Mouse (Mus musculus): ENCODE results near the gene Mllt3. TPM values are rescaled to one million over a fixed set of nuclear protein-coding genes. Genes with fewer than 3 reads are reported as not detected.

Mllt3 gene
- polyA plus RNA-seq, 1 experiment = 4.0 TPM

- peaks cover 18% of the 10 kb centered on the region for H3K4me1 ChIP-seq
- no peak for TF ChIP-seq GATA1 (IDR thresholded peaks at IDR 0.05; ENCODE audit: borderline replicate concordance, low read length)
- no peak for TF ChIP-seq FLI1 (IDR thresholded peaks at IDR 0.05; ENCODE audit: low read length)
- H3K36me3 ChIP-seq (replicated peaks; ENCODE audit: low read length) = no peaks in the 10 kb centered on the region
- no peaks in the 10 kb centered on the region for H3K9me3 ChIP-seq
- H3K27me3 ChIP-seq (replicated peaks) = no peaks in the 10 kb centered on the region
- H3K4me3 ChIP-seq (replicated peaks) = no peak overlapping the region
Observed at GRCm38 (mm10) chr4:87955132-87955531, 78.0 kb downstream of the Mllt3 start.

DNA sequence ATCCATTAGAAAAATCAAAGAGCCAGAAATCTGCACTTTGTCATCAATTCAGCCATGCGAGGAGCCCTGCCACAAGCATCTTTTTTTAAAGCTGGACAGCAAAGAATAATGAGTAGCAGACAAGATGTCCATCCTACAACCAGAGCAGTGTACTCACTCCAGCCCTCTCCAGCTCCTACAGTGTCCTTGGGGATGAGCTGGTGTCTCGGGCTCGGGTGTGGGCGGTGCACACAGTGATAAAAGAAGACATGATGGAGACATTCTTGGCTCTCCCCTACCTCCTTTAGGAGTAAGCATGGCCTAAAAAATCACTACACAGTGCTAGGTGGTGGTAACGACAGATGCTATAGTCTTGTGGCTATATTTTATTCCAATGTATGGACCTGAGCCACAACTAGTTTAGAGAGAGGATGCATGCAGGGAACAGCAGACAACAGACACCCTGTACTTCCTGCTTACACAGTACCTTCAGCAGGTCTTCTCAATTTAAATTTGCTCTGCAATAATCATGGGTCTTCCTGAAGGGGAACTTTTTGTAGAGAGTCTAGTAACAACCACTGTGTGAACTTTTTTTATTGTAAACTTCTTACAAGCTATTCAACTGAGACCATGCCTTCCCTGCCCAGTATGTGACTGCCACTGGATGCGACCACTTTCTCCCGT lies 78.6 kb downstream of the Mllt3 start:
- Histone ChIP-seq H3K4me1 (peaks cover 18% of the 10 kb centered on the region), H3K27me3 (replicated peaks) (no peaks in the 10 kb centered on the region), H3K36me3 (replicated peaks; ENCODE audit: low read length) (no peaks in the 10 kb centered on the region), H3K4me3 (replicated peaks) (no peak overlapping the region), H3K9me3 (no peaks in the 10 kb centered on the region)
- TF ChIP-seq FLI1 (IDR thresholded peaks at IDR 0.05; ENCODE audit: low read length) (no peak), GATA1 (IDR thresholded peaks at IDR 0.05; ENCODE audit: borderline replicate concordance, low read length) (no peak)

- Histone ChIP-seq H3K27me3 (replicated peaks) (no peaks in the 10 kb centered on the region), H3K4me3 (replicated peaks) (no peak overlapping the region), H3K36me3 (replicated peaks; ENCODE audit: low read length) (no peaks in the 10 kb centered on the region), H3K9me3 (no peaks in the 10 kb centered on the region), H3K4me1 (peaks cover 18% of the 10 kb centered on the region)
- TF ChIP-seq FLI1 (IDR thresholded peaks at IDR 0.05; ENCODE audit: low read length) = no peak
- no peak for TF ChIP-seq GATA1 (IDR thresholded peaks at IDR 0.05; ENCODE audit: borderline replicate concordance, low read length)
Observed at GRCm38 (mm10) chr4:87953736-87954135, 79.4 kb downstream of the Mllt3 start.

GRCm38 (mm10) chr4:87953268-87953667 lies 79.9 kb downstream of the Mllt3 start:
- Histone ChIP-seq H3K4me3 (replicated peaks) (no peak overlapping the region), H3K9me3 (no peaks in the 10 kb centered on the region), H3K36me3 (replicated peaks; ENCODE audit: low read length) (no peaks in the 10 kb centered on the region), H3K27me3 (replicated peaks) (no peaks in the 10 kb centered on the region), H3K4me1 (peaks cover 18% of the 10 kb centered on the region)
- no peak for TF ChIP-seq FLI1 (IDR thresholded peaks at IDR 0.05; ENCODE audit: low read length)

- H3K4me3 ChIP-seq (replicated peaks) = no peak overlapping the region
- no peak for TF ChIP-seq GATA1 (IDR thresholded peaks at IDR 0.05; ENCODE audit: borderline replicate concordance, low read length)
- no peak for TF ChIP-seq FLI1 (IDR thresholded peaks at IDR 0.05; ENCODE audit: low read length)
- H3K36me3 ChIP-seq (replicated peaks; ENCODE audit: low read length) = no peaks in the 10 kb centered on the region
- H3K27me3 ChIP-seq (replicated peaks) = no peaks in the 10 kb centered on the region
- H3K9me3 ChIP-seq = no peaks in the 10 kb centered on the region
- peaks cover 18% of the 10 kb centered on the region for H3K4me1 ChIP-seq
Observed at GRCm38 (mm10) chr4:87949451-87949850, 83.7 kb downstream of the Mllt3 start.

DNA sequence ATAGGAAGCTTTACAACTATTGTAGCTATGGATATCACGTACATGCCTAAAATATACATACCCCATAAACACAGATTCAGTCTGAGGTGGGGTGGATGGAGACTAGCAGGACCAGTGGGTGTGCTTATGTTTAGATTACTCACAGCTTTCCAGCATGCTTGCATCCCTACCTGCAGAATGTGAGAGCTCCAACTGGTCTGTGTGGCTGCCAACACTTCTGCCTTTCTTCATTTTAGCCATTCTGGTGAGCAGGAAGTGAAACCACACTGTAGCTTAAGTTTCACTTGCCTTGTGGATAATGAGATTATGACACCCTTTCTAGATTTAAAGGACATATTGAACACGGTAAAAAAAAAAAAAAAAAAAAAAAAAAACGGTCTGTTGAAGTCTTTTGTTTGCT lies 88.8 kb downstream of the Mllt3 start:
- Histone ChIP-seq H3K27me3 (replicated peaks) (no peaks in the 10 kb centered on the region), H3K4me1 (peaks cover 15% of the 10 kb centered on the region), H3K36me3 (replicated peaks; ENCODE audit: low read length) (no peaks in the 10 kb centered on the region), H3K4me3 (replicated peaks) (peak overlapping the region; percentile 56), H3K9me3 (no peaks in the 10 kb centered on the region)
- TF ChIP-seq FLI1 (IDR thresholded peaks at IDR 0.05; ENCODE audit: low read length) = no peak
- TF ChIP-seq GATA1 (IDR thresholded peaks at IDR 0.05; ENCODE audit: borderline replicate concordance, low read length) = no peak

DNA sequence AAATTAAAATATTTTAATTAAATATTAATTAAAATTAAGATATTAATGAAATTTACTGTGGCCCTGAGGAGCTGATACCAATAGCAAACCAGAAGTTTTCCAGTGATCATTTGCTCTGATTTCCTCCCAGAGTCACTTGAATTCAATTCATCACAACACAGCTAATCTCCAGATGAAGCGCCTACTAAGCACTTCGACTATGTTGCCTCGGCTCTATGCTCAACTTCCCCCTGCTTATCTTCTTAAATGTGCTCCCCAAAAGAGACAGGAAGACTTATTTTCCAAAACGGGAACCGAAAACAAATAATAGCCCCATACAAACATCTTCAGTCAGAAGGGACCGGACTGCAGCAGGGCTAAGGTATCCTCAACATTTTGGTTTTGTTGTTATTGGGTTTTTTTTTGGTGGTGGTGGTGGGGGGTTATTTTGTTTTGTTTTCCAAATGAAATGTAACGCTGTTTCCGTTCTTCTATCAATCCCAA lies 90.2 kb downstream of the Mllt3 start:
- Histone ChIP-seq H3K36me3 (replicated peaks; ENCODE audit: low read length) (no peaks in the 10 kb centered on the region), H3K4me3 (replicated peaks) (no peak overlapping the region), H3K4me1 (peaks cover 16% of the 10 kb centered on the region), H3K27me3 (replicated peaks) (no peaks in the 10 kb centered on the region), H3K9me3 (no peaks in the 10 kb centered on the region)
- TF ChIP-seq GATA1 (IDR thresholded peaks at IDR 0.05; ENCODE audit: borderline replicate concordance, low read length) = no peak
- no peak for TF ChIP-seq FLI1 (IDR thresholded peaks at IDR 0.05; ENCODE audit: low read length)

GRCm38 (mm10) chr4:87939474-87940154 lies 93.5 kb downstream of the Mllt3 start:
- Histone ChIP-seq H3K4me1 (peaks cover 14% of the 10 kb centered on the region), H3K36me3 (replicated peaks; ENCODE audit: low read length) (no peaks in the 10 kb centered on the region), H3K9me3 (no peaks in the 10 kb centered on the region), H3K4me3 (replicated peaks) (no peak overlapping the region), H3K27me3 (replicated peaks) (no peaks in the 10 kb centered on the region)
- no peak for TF ChIP-seq GATA1 (IDR thresholded peaks at IDR 0.05; ENCODE audit: borderline replicate concordance, low read length)
- no peak for TF ChIP-seq FLI1 (IDR thresholded peaks at IDR 0.05; ENCODE audit: low read length)

DNA sequence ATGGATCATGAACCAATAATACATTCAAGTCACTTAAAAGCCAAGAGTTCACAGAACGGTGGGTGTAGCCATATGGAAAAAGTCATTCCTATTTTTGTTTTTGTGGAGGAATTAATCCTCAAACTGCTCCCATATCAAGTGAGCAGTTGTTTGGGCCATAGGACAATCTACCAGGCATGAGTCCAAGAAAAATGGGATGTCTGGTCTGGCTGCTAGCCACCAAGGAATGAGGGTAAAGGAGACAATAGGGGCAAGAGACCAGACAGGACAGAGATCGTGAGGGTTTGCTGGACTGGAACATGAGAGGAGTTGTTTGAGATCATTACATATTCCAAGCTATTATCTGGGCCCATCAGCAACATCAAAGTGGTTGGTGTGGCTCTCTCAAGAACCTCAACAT lies 96.8 kb downstream of the Mllt3 start:
- no peak for TF ChIP-seq GATA1 (IDR thresholded peaks at IDR 0.05; ENCODE audit: borderline replicate concordance, low read length)
- no peak for TF ChIP-seq FLI1 (IDR thresholded peaks at IDR 0.05; ENCODE audit: low read length)
- Histone ChIP-seq H3K4me3 (replicated peaks) (no peak overlapping the region), H3K9me3 (no peaks in the 10 kb centered on the region), H3K36me3 (replicated peaks; ENCODE audit: low read length) (no peaks in the 10 kb centered on the region), H3K27me3 (replicated peaks) (no peaks in the 10 kb centered on the region), H3K4me1 (peaks cover 25% of the 10 kb centered on the region)

GRCm38 (mm10) chr4:87933701-87934337 lies 99.3 kb downstream of the Mllt3 start:
- Histone ChIP-seq H3K4me3 (replicated peaks) (no peak overlapping the region), H3K27me3 (replicated peaks) (no peaks in the 10 kb centered on the region), H3K36me3 (replicated peaks; ENCODE audit: low read length) (no peaks in the 10 kb centered on the region), H3K9me3 (no peaks in the 10 kb centered on the region), H3K4me1 (peaks cover 37% of the 10 kb centered on the region)
- TF ChIP-seq GATA1 (IDR thresholded peaks at IDR 0.05; ENCODE audit: borderline replicate concordance, low read length) (no peak), FLI1 (IDR thresholded peaks at IDR 0.05; ENCODE audit: low read length) (no peak)

All from megakaryocyte, embryonic 14.5 days (primary cell).